Mouse (Mus musculus) kidney, embryonic 14.5 days (tissue): ENCODE data around the gene Akr1b8. TPM values are rescaled to one million over a fixed set of nuclear protein-coding genes. Genes with fewer than 3 reads are reported as not detected.
"Not testable (repeated sequence)": the region's sequence is repeated elsewhere in the genome, so short reads cannot be mapped to it uniquely, and the experiment has no call there.

Source experiments
- ATAC-seq: fragments of 200-750 bp; cut with Nextera tagmentation; 2 replicates; pipeline ENCODE4 v1.8.0; 2017; ENCODE audit warnings: moderate number of reproducible peaks, mild to moderate bottlenecking, moderate TSS enrichment, moderate library complexity; ENCODE audit not compliant: low FRiP score, low TSS enrichment
- H3K27ac ChIP-seq: fragments of 300-500 bp; sonication (generic); 2 replicates; pipeline ENCODE4 v1.5.1; 2014; ENCODE audit warnings: low read depth, mild to moderate bottlenecking, low read length, moderate library complexity, mixed read lengths
- H3K27me3 ChIP-seq: fragments of 300-500 bp; sonication (generic); 2 replicates; pipeline ENCODE4 v1.6.1; 2014; ENCODE audit warnings: mild to moderate bottlenecking, low read length; ENCODE audit not compliant: control insufficient read depth, insufficient read depth
- H3K36me3 ChIP-seq: fragments of 300-500 bp; sonication (generic); 2 replicates; pipeline ENCODE4 v1.6.1; 2014; ENCODE audit warnings: low read length, mixed read lengths; ENCODE audit not compliant: control insufficient read depth, insufficient read depth
- H3K4me1 ChIP-seq: fragments of 300-500 bp; sonication (generic); 2 replicates; pipeline ENCODE4 v1.6.1; 2014; ENCODE audit warnings: low read length, mixed read lengths; ENCODE audit not compliant: control insufficient read depth, insufficient read depth
- H3K4me2 ChIP-seq: fragments of 300-500 bp; sonication (generic); replicated peaks from 2 replicates; pipeline ENCODE4 v1.6.1; 2014; ENCODE audit warnings: low read depth, mild to moderate bottlenecking, low read length
- H3K4me3 ChIP-seq: fragments of 300-500 bp; sonication (generic); 2 replicates; pipeline ENCODE4 v1.5.1; 2014; ENCODE audit warnings: mild to moderate bottlenecking, low read length
- H3K9ac ChIP-seq: fragments of 300-500 bp; sonication (generic); 2 replicates; pipeline ENCODE4 v1.6.1; 2014; ENCODE audit warnings: low read depth, mild to moderate bottlenecking, low read length, moderate library complexity
- H3K9me3 ChIP-seq: fragments of 300-500 bp; sonication (generic); 2 replicates; pipeline ENCODE4 v1.6.1; 2016; ENCODE audit warnings: low read length; ENCODE audit not compliant: control insufficient read depth
- WGBS: fragments of 180-500 bp; shearing (Covaris S2); extraction: QIAGEN DNeasy Blood & Tissue Kit; methylation state at CpG from one replicate; pipeline ENCODE4 v1.1.7; 2014; 5-methylcytosine and 5-hydroxymethylcytosine counted together
- polyA plus RNA-seq: library from polyadenylated mRNA; unstranded; fragments of >200 nt; fragmentation: Nextera tagmentation; extraction: Ambion mirVana; gene quantifications from 2 replicates; pipeline ENCODE4 v1.2.1, GENCODE M21; 2014

The Akr1b8 gene
- polyA plus RNA-seq, 1 experiment from 2014 or later, result 14.9 TPM

DNA sequence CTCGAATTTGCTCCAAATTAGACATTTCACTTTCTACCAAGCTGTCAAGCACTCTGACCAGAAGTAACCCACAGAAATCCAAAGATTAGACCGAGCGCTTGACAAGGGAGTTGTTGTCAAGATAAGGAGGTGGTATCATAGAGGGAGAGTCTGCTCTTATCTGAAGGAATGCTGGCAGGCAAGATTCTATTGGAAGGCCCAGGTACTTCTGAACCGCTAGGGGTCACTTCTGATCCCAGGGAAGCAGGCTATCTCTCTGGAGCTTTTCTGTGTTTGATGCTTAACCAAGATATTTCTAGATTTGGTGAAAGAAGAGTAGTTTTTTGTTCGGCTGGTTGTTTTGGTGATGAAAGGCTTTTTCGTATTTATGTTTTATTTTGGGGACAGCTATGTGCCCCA is 1.4 kb downstream of the Akr1b8 start:
- no peaks in the 10 kb centered on the region for H3K4me1 ChIP-seq
- no peaks in the 10 kb centered on the region for H3K9me3 ChIP-seq
- H3K4me3 ChIP-seq, result no peak overlapping the region
- no peak overlapping the region for H3K27ac ChIP-seq
- H3K36me3 ChIP-seq, result no peaks in the 10 kb centered on the region
- ATAC-seq, result no peak
- H3K27me3 ChIP-seq, result no peaks in the 10 kb centered on the region
- H3K9ac ChIP-seq, result no peak overlapping the region
- 80% methylated on average over 6 of the region's 6 CpGs for WGBS
- no peak overlapping the region for H3K4me2 ChIP-seq

DNA sequence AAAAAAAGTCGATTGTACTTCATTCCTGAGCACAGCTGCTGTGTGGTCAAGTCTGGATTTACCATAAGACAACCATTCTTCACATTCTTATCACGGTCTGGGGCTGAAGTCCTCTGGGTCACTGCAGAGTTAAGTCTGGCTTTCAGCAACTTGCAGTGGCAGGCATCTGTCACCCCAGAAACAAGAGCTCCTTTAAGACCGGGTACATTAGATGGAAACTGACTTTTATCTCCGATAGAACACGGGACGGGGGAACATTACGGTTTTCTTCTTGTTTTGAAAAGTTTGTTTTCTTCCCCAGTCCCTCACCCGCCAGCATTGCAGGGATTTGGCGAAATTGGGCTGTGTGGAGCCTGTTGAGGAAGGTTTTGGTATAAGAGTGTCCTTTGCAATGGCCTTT is 1.9 kb downstream of the Akr1b8 start:
- WGBS, result 86% methylated on average over 9 of the region's 9 CpGs
- Histone ChIP-seq H3K27ac (no peak overlapping the region), H3K9ac (no peak overlapping the region), H3K27me3 (no peaks in the 10 kb centered on the region), H3K4me2 (no peak overlapping the region), H3K4me1 (no peaks in the 10 kb centered on the region), H3K4me3 (no peak overlapping the region), H3K36me3 (no peaks in the 10 kb centered on the region), H3K9me3 (no peaks in the 10 kb centered on the region)
- no peak for ATAC-seq

DNA sequence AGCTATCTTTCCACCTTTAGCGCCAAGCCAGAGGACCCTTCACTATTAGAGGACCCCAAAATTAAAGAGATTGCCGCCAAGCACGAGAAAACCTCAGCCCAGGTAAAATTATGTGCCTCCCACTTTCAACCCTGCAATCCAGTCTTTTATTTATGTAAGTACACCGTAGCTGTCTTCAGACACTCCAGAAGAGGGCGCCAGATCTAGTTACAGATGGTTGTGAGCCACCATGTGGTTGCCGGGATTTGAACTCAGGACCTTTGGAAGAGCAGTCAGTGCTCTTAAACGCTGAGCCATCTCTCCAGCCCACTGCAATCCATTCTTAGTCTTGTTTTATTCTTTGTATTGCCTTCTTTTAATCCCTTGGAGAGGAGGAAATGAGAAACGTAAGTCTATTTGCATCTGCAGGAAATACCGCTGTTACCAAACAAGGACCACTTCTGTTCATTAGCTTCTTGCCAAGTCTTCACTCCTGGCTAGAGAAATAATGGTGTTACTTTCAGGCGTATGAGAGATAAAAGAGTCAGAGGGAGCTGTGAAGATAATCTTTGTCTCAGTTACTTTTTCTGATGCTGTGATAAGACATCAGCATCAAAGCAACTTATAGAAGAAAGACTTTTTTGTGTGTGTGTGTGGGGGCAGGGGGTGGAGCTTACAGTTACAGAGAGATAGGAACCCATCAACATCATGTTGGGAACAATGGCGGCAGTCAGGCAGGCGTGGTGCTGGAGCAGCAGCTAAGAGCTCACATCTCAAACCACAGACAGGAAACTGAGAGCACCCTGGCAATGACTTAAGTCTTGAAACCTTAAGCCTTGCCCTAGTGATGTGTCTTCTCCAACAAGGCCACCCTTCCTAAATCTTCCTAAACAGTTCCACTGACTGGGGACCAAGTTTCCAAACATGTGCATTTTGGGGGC is 10.6 kb downstream of the Akr1b8 start:
- WGBS, result 86% methylated on average over 12 of the region's 12 CpGs
- no peak overlapping the region for H3K4me3 ChIP-seq
- H3K4me2 ChIP-seq, result no peak overlapping the region
- no peaks in the 10 kb centered on the region for H3K36me3 ChIP-seq
- no peaks in the 10 kb centered on the region for H3K27me3 ChIP-seq
- ATAC-seq, result no peak
- H3K27ac ChIP-seq, result no peak overlapping the region
- H3K9ac ChIP-seq, result no peak overlapping the region
- H3K4me1 ChIP-seq, result no peaks in the 10 kb centered on the region
- H3K9me3 ChIP-seq, result no peaks in the 10 kb centered on the region

DNA sequence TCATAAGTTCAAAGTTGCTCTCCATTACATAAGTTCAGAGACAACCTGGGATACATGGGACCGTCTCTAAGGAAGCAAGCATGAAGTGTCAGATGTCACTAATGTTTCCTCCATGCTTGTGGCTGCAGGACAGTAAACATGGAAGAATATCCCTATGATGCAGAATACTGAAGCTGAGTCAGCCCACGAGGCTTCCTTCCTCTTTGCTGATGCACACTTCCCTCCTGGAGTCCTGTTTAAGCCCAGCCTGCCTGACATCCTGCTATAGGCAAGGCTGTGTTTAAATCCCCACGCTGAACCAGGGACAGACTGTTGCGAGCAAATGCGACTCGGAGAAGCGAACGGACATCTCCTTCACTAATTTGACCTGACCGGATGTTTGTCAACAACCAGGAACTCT is 14.1 kb downstream of the Akr1b8 start:
- H3K9me3 ChIP-seq, result no peaks in the 10 kb centered on the region
- 75% methylated on average over 9 of the region's 9 CpGs for WGBS

DNA sequence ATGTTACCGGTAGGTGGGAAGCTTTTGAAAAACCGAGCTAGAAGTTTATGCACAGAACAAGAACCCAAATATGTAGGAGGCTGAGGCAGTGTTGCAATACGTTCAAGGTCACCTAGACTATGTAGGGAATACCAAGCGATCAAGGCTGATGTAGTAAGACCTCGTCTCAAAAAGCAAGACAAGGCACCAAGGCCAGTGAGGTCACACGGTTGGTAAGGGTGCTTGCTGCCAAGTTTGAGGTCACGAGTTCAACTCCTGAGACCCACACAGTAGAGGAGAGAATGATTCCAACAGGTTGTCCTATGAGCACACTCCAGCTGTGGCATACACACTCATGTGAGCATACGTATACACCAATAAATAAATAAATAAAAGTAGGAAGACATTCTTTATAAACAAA is 16.2 kb downstream of the Akr1b8 start:
- no peak; the same call in 1 of the 2 replicates for ATAC-seq
- Histone ChIP-seq H3K4me2 (no peak overlapping the region), H3K9me3 (no peaks in the 10 kb centered on the region), H3K27ac (no peak overlapping the region), H3K36me3 (no peaks in the 10 kb centered on the region), H3K9ac (no peak overlapping the region), H3K4me1 (no peaks in the 10 kb centered on the region), H3K27me3 (no peaks in the 10 kb centered on the region), H3K4me3 (no peak overlapping the region)
- 85% methylated on average over 8 of the region's 8 CpGs for WGBS

More for the DNA sequence above, 14.1 kb downstream of the Akr1b8 start:
- Histone ChIP-seq H3K9ac (no peak overlapping the region), H3K4me3 (no peak overlapping the region), H3K27ac (no peak overlapping the region), H3K27me3 (no peaks in the 10 kb centered on the region), H3K36me3 (no peaks in the 10 kb centered on the region), H3K4me1 (no peaks in the 10 kb centered on the region), H3K4me2 (no peak overlapping the region)
- ATAC-seq, result no peak

DNA sequence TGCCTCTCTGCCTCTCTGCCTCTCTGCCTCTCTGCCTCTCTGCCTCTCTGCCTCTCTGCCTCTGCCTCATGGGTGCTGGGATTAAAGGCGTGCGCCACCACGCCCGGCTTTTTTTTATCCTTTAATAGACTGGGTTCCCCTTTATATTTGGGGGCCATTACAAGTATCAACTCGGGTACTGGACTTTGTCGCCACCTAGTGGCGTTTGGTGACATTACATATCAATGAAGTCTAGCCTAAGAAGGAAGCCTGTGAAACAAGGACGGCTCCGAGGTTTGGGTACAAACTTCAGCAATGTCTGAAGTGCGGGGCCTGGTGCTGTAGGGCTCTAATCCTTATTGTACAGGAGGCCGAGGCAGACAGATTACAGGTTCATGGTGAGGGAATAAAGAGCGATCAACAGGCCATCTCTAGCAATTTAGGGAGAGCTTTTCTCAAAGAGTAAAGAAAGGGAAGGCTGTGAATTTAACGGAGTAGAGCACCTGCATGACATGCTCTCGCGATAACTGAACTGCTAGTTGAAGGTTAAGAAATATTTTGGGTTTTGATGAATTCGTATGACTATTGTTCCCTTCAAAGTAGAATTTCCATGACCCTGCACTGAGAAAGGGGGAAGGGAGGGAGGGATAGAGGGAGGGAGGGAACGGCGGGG is 17.9 kb downstream of the Akr1b8 start:
- ATAC-seq, result no peak
- Histone ChIP-seq H3K9ac (no peak overlapping the region), H3K4me1 (no peaks in the 10 kb centered on the region), H3K27ac (no peak overlapping the region), H3K4me2 (no peak overlapping the region; the same call in 1 of the 2 replicates), H3K36me3 (no peaks in the 10 kb centered on the region), H3K4me3 (no peak overlapping the region), H3K9me3 (no peaks in the 10 kb centered on the region), H3K27me3 (no peaks in the 10 kb centered on the region)
- 33% methylated on average over 18 of the region's 18 CpGs for WGBS

DNA sequence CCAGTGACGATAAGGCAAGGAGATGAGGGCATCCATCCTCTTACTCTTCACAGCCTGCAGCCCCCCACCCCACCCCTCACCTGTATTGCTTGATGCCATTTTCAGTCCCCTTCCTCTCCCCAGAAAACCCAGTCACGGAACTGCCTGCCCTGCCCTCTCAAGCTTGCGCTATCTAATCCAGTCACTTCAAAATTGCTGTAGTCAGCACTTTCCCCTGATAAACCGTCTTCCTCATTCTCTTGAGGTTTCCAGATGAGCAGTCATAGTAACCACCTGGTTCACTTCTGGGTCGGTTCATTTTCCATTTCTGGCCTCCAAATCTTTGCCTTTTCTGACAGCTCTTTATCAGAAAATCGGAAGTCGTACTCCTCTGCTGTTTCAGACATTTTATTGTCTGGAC is 19.9 kb downstream of the Akr1b8 start:
- H3K4me2 ChIP-seq, result no peak overlapping the region
- no peak overlapping the region for H3K9ac ChIP-seq
- WGBS, result 78% methylated on average over 7 of the region's 7 CpGs
- H3K36me3 ChIP-seq, result no peaks in the 10 kb centered on the region
- H3K9me3 ChIP-seq, result no peaks in the 10 kb centered on the region
- no peak overlapping the region for H3K27ac ChIP-seq
- H3K27me3 ChIP-seq, result no peaks in the 10 kb centered on the region
- no peak for ATAC-seq
- no peak overlapping the region for H3K4me3 ChIP-seq
- no peaks in the 10 kb centered on the region for H3K4me1 ChIP-seq

DNA sequence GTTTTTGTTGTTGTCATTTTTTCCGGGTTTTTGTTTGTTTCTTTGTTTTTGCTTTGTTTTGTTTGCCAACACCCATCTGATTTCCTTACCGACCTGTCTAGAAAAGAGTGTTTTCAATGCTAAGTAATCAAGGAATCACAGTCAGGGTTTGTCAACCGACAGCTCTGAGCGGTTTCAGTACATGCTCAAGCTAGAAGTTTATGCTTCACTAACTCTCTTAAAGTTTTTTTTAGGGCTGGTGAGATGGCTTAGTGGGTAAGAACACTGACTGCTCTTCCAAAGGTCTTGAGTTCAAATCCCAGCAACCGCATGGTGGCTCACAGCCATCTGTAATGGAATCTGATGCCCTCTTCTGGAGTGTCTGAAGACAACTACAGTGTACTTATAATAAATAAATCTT is 22.0 kb downstream of the Akr1b8 start:
- 74% methylated on average over 5 of the region's 5 CpGs for WGBS
- not testable (repeated sequence) for H3K9me3 ChIP-seq, H3K27me3 ChIP-seq, ATAC-seq, H3K9ac ChIP-seq, H3K4me3 ChIP-seq, H3K36me3 ChIP-seq, H3K4me2 ChIP-seq, H3K27ac ChIP-seq, H3K4me1 ChIP-seq

DNA sequence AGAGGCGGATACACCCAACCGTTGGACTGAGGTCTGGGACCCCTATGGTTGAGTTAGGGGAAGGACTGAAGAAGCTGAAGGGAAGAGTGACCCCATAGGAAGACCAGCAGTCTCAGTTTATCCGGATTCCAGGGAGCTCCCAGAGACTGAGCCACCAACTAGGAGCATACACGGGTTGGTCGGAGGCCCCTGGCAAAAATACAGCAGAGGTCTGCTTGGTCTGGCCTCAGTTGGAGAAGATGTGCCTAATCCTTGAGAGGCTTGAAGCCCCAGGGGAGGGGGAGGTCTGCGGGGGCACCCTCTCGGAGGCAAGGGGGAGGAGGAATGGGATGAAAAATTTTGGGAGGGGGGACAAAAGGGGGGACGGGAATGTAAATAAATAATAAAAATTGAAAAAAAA is 29.5 kb downstream of the Akr1b8 start:
- Histone ChIP-seq H3K4me2 (peak overlapping the region; percentile 79; the same call in 1 of the 2 replicates), H3K4me1 (peaks cover 5% of the 10 kb centered on the region; the same call in 1 of the 2 replicates), H3K27ac (no peak overlapping the region), H3K36me3 (peaks cover 3% of the 10 kb centered on the region; the same call in 1 of the 2 replicates), H3K9me3 (no peaks in the 10 kb centered on the region), H3K4me3 (no peak overlapping the region), H3K9ac (no peak overlapping the region), H3K27me3 (no peaks in the 10 kb centered on the region)
- WGBS, result 45% methylated on average over 8 of the region's 8 CpGs
- ATAC-seq, result no peak
